Mouse (Mus musculus): ENCODE results near the gene Cep89. TPM values are rescaled to one million over a fixed set of nuclear protein-coding genes. Genes with fewer than 3 reads are reported as not detected.

Cep89 gene
- polyA plus RNA-seq, 1 experiment from 2014 or later: 41.8 TPM

DNA sequence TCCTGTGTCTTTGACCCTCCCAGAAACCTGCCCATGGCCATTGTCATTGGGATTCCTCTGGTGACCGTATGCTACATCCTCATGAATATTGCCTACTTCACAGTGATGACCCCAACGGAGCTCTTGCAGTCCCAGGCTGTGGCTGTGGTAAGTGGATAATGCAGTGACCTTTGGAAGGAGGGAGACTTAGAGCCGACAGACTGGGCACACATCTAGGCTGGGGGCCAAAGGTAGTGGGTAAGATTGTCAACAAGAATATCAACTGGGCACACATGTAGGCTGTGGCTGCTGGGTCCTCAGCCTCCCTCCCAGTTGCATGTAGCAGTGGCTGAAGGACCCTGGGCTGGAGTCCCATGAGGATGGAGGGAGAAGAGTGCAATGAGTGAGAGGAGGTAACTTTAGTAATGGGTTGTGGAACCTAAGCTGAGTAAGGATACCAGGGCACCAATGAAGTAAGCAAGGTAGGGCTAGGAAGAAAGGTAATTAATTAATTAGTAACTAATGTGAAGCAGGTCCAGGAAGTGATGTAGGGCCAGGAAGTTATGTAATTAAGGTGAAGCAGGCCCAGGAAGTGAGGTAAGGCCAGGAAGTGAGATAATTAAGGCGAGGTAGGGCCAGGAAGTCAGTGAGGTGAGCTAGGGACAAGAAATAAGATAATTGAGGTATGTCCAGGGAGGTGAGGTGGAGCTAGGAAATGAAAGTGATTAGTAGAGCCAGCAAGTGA lies 59.4 kb downstream of the Cep89 start:
- Histone ChIP-seq H3K4me3 (replicated peaks; ENCODE audit: low read length) (no peak overlapping the region), H3K4me1 (ENCODE audit: control insufficient read depth, insufficient read depth, low read length) (no peaks in the 10 kb centered on the region), H3K27me3 (ENCODE audit: control insufficient read depth, insufficient read depth, low read length) (no peaks in the 10 kb centered on the region), H3K4me2 (ENCODE audit: low read depth, low read length) (no peak overlapping the region), H3K36me3 (ENCODE audit: control insufficient read depth, insufficient read depth, low read length) (no peaks in the 10 kb centered on the region), H3K27ac (ENCODE audit: low read length) (no peak overlapping the region), H3K9me3 (replicated peaks; ENCODE audit: control insufficient read depth, low read length) (no peaks in the 10 kb centered on the region), H3K9ac (ENCODE audit: low read length) (no peak overlapping the region)
- WGBS: 84% methylated on average over 4 of the region's 4 CpGs
- no peak for ATAC-seq (ENCODE audit: insufficient read depth, low FRiP score)

DNA sequence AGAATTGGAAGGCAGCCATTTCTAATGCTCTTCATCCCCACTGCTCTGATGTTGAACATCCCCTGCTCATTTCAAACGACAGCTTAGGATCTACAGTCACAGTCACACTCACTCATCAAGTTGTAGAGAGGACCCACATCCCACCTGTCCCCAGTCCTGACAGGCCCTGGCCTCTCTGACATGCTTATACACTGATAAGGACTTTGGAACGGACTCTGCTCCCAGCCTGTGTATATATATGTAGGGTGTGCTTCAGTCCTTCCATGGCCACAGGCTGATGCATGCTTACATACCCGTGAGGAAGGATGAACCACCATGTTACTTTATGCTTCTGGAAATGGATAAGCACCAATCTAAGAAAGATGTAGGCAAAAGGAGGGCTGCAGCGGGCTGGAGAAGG lies 64.1 kb downstream of the Cep89 start:
- Histone ChIP-seq H3K36me3 (ENCODE audit: control insufficient read depth, insufficient read depth, low read length) (no peaks in the 10 kb centered on the region), H3K4me2 (ENCODE audit: low read depth, low read length) (no peak overlapping the region), H3K4me3 (replicated peaks; ENCODE audit: low read length) (no peak overlapping the region), H3K27me3 (ENCODE audit: control insufficient read depth, insufficient read depth, low read length) (no peaks in the 10 kb centered on the region), H3K9me3 (replicated peaks; ENCODE audit: control insufficient read depth, low read length) (no peaks in the 10 kb centered on the region), H3K9ac (ENCODE audit: low read length) (no peak overlapping the region), H3K27ac (ENCODE audit: low read length) (no peak overlapping the region), H3K4me1 (ENCODE audit: control insufficient read depth, insufficient read depth, low read length) (no peaks in the 10 kb centered on the region)
- 80% methylated on average over 4 of the region's 4 CpGs for WGBS
- ATAC-seq (ENCODE audit: insufficient read depth, low FRiP score): no peak

DNA sequence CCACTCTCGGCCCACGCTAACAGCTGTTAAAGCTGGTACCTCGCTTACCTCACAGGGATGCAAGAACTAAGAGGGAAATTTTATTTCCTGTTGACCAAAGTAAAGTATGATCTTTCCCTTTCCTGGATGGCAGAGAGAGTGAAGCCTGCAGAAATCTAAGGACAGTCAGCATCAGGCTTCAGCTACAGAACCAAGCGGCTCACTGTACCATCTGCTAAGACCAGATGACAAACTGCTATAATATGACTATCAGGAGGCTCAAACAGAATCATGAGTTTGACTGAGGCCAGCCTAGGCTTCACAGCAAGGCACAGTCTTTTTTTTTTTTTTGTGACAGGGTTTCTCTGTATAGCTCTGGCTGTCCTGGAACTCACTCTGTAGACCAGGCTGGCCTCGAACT lies 68.2 kb downstream of the Cep89 start:
- Histone ChIP-seq H3K9ac (ENCODE audit: low read length) (no peak overlapping the region), H3K4me3 (replicated peaks; ENCODE audit: low read length) (no peak overlapping the region), H3K36me3 (ENCODE audit: control insufficient read depth, insufficient read depth, low read length) (no peaks in the 10 kb centered on the region), H3K27ac (ENCODE audit: low read length) (no peak overlapping the region), H3K4me1 (ENCODE audit: control insufficient read depth, insufficient read depth, low read length) (no peaks in the 10 kb centered on the region), H3K4me2 (ENCODE audit: low read depth, low read length) (no peak overlapping the region), H3K27me3 (ENCODE audit: control insufficient read depth, insufficient read depth, low read length) (no peaks in the 10 kb centered on the region), H3K9me3 (replicated peaks; ENCODE audit: control insufficient read depth, low read length) (no peaks in the 10 kb centered on the region)
- no peak for ATAC-seq (ENCODE audit: insufficient read depth, low FRiP score)
- WGBS: 88% methylated on average over 5 of the region's 5 CpGs

DNA sequence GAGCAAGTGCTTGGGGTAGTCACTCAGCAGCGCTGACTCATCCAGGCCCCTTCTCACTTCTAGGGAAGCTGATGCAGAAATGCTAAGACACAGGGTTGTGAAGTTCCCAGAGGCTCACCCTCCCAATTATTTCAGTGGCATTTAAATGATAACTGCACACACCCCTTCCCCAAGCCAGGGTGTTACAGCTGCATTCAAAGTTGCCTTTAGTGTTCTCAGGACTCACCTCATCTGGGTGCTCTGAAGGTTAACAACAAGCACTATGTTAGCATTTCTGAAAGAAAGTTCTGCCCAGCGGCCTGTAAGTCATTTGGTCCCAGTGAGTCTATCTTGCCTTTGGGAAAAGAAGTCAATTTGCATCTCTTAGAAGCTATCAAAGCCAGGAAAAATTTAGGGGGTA lies 71.0 kb downstream of the Cep89 start:
- no peaks in the 10 kb centered on the region for H3K36me3 ChIP-seq (ENCODE audit: control insufficient read depth, insufficient read depth, low read length)
- 68% methylated on average over 2 of the region's 2 CpGs for WGBS

DNA sequence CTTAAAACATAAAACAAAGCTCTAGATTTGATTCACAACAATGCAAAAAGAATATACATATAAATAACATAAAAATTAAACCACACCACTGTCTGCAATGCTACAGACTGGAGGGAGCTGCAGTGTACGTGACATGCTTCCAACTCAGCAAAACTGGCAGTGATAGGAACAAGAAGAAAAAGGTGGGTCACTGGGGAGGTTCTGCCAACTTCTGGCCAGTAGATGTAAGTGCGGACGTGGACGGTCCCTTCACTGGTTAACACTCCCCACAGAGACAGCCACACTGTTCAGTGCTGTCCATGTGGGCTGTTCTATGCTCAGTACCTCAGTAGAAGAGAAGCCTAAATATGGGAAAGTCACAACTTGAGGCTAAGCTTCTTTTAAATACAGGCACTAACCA lies 74.0 kb downstream of the Cep89 start:
- H3K4me1 ChIP-seq (ENCODE audit: control insufficient read depth, insufficient read depth, low read length): no peaks in the 10 kb centered on the region
- H3K36me3 ChIP-seq (ENCODE audit: control insufficient read depth, insufficient read depth, low read length): no peaks in the 10 kb centered on the region
- no peak for ATAC-seq (ENCODE audit: insufficient read depth, low FRiP score)
- WGBS: 47% methylated on average over 4 of the region's 4 CpGs
- no peak overlapping the region for H3K4me3 ChIP-seq (replicated peaks; ENCODE audit: low read length)
- H3K9me3 ChIP-seq (replicated peaks; ENCODE audit: control insufficient read depth, low read length): no peaks in the 10 kb centered on the region
- H3K9ac ChIP-seq (ENCODE audit: low read length): no peak overlapping the region
- H3K27ac ChIP-seq (ENCODE audit: low read length): no peak overlapping the region
- H3K27me3 ChIP-seq (ENCODE audit: control insufficient read depth, insufficient read depth, low read length): no peaks in the 10 kb centered on the region
- no peak overlapping the region for H3K4me2 ChIP-seq (ENCODE audit: low read depth, low read length)

More for the DNA sequence above, 71.0 kb downstream of the Cep89 start:
- Histone ChIP-seq H3K4me3 (replicated peaks; ENCODE audit: low read length) (no peak overlapping the region), H3K4me1 (ENCODE audit: control insufficient read depth, insufficient read depth, low read length) (no peaks in the 10 kb centered on the region), H3K4me2 (ENCODE audit: low read depth, low read length) (no peak overlapping the region), H3K9ac (ENCODE audit: low read length) (no peak overlapping the region), H3K27ac (ENCODE audit: low read length) (no peak overlapping the region), H3K9me3 (replicated peaks; ENCODE audit: control insufficient read depth, low read length) (no peaks in the 10 kb centered on the region), H3K27me3 (ENCODE audit: control insufficient read depth, insufficient read depth, low read length) (no peaks in the 10 kb centered on the region)
- no peak for ATAC-seq (ENCODE audit: insufficient read depth, low FRiP score)

DNA sequence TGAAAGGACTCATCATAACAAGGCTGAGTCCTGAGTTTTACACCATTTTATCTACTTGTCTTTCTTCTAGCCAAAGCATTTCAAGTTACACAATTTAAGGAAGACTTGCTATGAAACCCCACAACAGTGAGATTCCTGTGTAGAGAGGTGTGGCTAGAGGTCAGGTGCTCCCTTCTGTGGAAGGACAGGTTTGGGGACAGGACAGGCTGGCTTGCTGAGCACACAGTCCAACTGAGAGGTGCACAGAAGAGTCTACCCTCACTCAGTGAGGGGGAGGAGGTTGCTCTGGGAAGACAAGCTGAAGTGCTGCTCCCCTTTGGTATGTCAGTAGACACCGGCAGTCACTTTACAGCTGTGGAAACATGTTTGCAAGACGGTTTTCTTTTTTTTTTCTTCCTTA lies 79.6 kb downstream of the Cep89 start:
- H3K9ac ChIP-seq (ENCODE audit: low read length): no peak overlapping the region
- H3K36me3 ChIP-seq (ENCODE audit: control insufficient read depth, insufficient read depth, low read length): no peaks in the 10 kb centered on the region
- H3K4me2 ChIP-seq (ENCODE audit: low read depth, low read length): no peak overlapping the region
- no peak for ATAC-seq (ENCODE audit: insufficient read depth, low FRiP score)
- no peaks in the 10 kb centered on the region for H3K27me3 ChIP-seq (ENCODE audit: control insufficient read depth, insufficient read depth, low read length)
- WGBS: 58% methylated on average over 2 of the region's 2 CpGs
- H3K27ac ChIP-seq (ENCODE audit: low read length): no peak overlapping the region
- H3K4me3 ChIP-seq (replicated peaks; ENCODE audit: low read length): no peak overlapping the region
- H3K4me1 ChIP-seq (ENCODE audit: control insufficient read depth, insufficient read depth, low read length): no peaks in the 10 kb centered on the region
- no peaks in the 10 kb centered on the region for H3K9me3 ChIP-seq (replicated peaks; ENCODE audit: control insufficient read depth, low read length)

DNA sequence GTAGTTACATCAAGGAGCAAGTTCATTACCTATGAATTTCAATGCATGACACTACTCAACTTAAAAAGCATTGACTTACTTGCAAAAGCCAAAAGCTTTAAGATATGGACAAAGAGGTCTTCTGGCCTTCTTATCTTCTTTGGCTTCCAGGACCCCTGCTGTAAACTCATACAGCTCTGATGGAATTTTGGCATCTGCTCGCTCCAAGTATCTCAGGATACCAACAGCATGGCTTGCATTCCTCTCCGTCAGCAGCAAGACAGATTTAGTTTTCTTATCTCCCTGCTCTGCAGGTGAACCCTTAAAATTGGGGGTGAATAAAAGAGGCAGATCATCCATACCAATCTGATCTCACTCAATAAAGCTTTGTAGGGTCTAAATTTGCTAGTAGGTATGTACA lies 88.3 kb downstream of the Cep89 start:
- H3K9me3 ChIP-seq (replicated peaks; ENCODE audit: control insufficient read depth, low read length): no peaks in the 10 kb centered on the region
- no peak overlapping the region for H3K4me3 ChIP-seq (replicated peaks; ENCODE audit: low read length)
- no peak overlapping the region for H3K4me2 ChIP-seq (ENCODE audit: low read depth, low read length)
- no peaks in the 10 kb centered on the region for H3K4me1 ChIP-seq (ENCODE audit: control insufficient read depth, insufficient read depth, low read length)
- no peak overlapping the region for H3K27ac ChIP-seq (ENCODE audit: low read length)
- H3K36me3 ChIP-seq (ENCODE audit: control insufficient read depth, insufficient read depth, low read length): no peaks in the 10 kb centered on the region
- H3K27me3 ChIP-seq (ENCODE audit: control insufficient read depth, insufficient read depth, low read length): no peaks in the 10 kb centered on the region
- WGBS: 54% methylated on average over 2 of the region's 2 CpGs
- H3K9ac ChIP-seq (ENCODE audit: low read length): no peak overlapping the region
- no peak for ATAC-seq (ENCODE audit: insufficient read depth, low FRiP score)

DNA sequence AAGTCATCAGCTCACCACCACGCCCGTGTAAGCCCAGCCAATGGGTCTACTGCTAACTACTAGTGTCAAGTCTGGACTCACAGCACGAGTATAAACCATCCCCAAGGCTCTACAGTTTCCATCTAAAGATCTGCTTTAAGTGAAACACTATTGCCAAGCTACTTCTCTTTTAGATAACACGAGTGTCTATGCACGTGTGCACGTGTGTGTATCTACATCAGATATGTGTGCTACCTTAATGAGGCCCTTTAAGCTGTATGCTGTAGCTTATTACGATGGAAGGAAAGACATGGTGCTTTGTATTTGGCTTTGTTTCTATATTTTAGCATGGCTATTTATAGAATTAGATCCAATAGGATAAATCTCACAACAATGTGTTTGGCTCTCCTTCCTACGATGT lies 89.7 kb downstream of the Cep89 start:
- H3K4me2 ChIP-seq (ENCODE audit: low read depth, low read length): no peak overlapping the region
- WGBS: 81% methylated on average over 8 of the region's 8 CpGs

More for the DNA sequence above, 89.7 kb downstream of the Cep89 start:
- Histone ChIP-seq H3K9me3 (replicated peaks; ENCODE audit: control insufficient read depth, low read length) (no peaks in the 10 kb centered on the region), H3K27ac (ENCODE audit: low read length) (no peak overlapping the region), H3K9ac (ENCODE audit: low read length) (no peak overlapping the region), H3K27me3 (ENCODE audit: control insufficient read depth, insufficient read depth, low read length) (no peaks in the 10 kb centered on the region), H3K4me3 (replicated peaks; ENCODE audit: low read length) (no peak overlapping the region), H3K36me3 (ENCODE audit: control insufficient read depth, insufficient read depth, low read length) (no peaks in the 10 kb centered on the region), H3K4me1 (ENCODE audit: control insufficient read depth, insufficient read depth, low read length) (no peaks in the 10 kb centered on the region)
- ATAC-seq (ENCODE audit: insufficient read depth, low FRiP score): no peak

Data from stomach, embryonic 16.5 days (tissue).